Mouse (Mus musculus): Measurements from ENCODE around the gene Samd11.

Samd11 gene

GRCm38 (mm10) chr4:156215649-156216048 lies 39.8 kb downstream of the Samd11 start, which contains the start of gene Perm1:
Perm1 (plus strand) TSS chr4:156215868.
- DNase-seq (ENCODE audit: low spot score in 2 of 2) = no peak

- no peak for DNase-seq (ENCODE audit: low spot score in 2 of 2)
Measured at GRCm38 (mm10) chr4:156213134-156213533, 42.3 kb downstream of the Samd11 start.

GRCm38 (mm10) chr4:156209963-156210635 lies 45.4 kb downstream of the Samd11 start:
- no peak for DNase-seq (ENCODE audit: low spot score in 2 of 2)

- no peak for DNase-seq (ENCODE audit: low spot score in 2 of 2)
Measured at GRCm38 (mm10) chr4:156208872-156209271, 46.6 kb downstream of the Samd11 start.

GRCm38 (mm10) chr4:156203413-156204131 lies 51.9 kb downstream of the Samd11 start:
- DNase-seq (ENCODE audit: low spot score in 2 of 2) = peak; percentile 51 to 52

GRCm38 (mm10) chr4:156203001-156203412 lies 52.5 kb downstream of the Samd11 start, which contains the start of gene AW011738:
AW011738 (plus strand) TSS chr4:156203304.
- DNase-seq (ENCODE audit: low spot score in 2 of 2) = peak in 1 of 2 experiments; percentile 79

- DNase-seq (ENCODE audit: low spot score in 2 of 2) = peak; percentile 41 to 50
Measured at GRCm38 (mm10) chr4:156202462-156202893, 53.0 kb downstream of the Samd11 start.

GRCm38 (mm10) chr4:156200623-156201475 lies 54.6 kb downstream of the Samd11 start, which contains the start of gene Isg15:
Isg15 (minus strand) TSS chr4:156200818.
- no peak for DNase-seq (ENCODE audit: low spot score in 2 of 2)

- DNase-seq (ENCODE audit: low spot score in 2 of 2) = peak; percentile 85 to 93
Measured at GRCm38 (mm10) chr4:156197829-156198205, 57.6 kb downstream of the Samd11 start.

GRCm38 (mm10) chr4:156197131-156197828 lies 58.2 kb downstream of the Samd11 start, which contains the start of gene Agrn:
Agrn (minus strand) TSS chr4:156197488.
- peak; percentile 69 to 75 for DNase-seq (ENCODE audit: low spot score in 2 of 2)
